Comparison of ENCODE assay signal across 25 mouse cellular contexts in the genomic region with DNA sequence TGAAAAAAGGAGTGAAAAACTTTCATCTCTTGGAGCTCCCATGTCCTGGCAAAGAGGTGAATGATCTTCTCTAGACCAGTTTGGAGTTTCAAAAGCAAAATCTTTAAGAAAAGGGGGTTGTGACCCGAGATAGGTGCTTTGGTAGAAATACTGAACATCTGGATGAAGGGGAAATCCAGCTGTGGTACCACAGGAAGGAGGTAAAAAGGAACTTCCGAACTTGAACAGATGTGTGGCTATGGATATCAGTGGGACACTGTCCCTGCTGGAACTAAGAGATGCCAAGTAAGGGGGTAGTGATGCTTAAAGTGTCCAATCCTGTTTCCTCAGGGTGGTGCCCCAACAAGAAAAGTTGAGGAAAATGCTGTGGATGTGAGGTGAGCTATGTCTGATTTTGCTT.
"Had no signal": no experiment of that assay in that cellular context is flagged by ENCODE, and none has a peak within 500 bp of the region (broad histone marks: within the 10 kb centered on the region; RNA-seq: fewer than 3 reads in every experiment).

No protein-coding gene starts in this region.

- H3K4me2 ChIP-seq: embryonic facial prominence, embryonic 12.5 days; embryonic facial prominence, embryonic 13.5 days; embryonic facial prominence, embryonic 15.5 days; forebrain, embryonic 12.5 days; forebrain, embryonic 13.5 days; forebrain, embryonic 15.5 days had no signal

- DNase-seq: cerebellum, adult 9-10 months; cerebellum, adult 9-11 months; cerebellum, postnatal 10 days; cerebellum, postnatal 14 days; cerebellum, postnatal 25 days; cerebellum, postnatal 36 days; embryo, embryonic 11 days; forebrain, postnatal 0 days; gastrocnemius, adult 2 months; gastrocnemius, postnatal 10 days; gastrocnemius, postnatal 14 days; gastrocnemius, postnatal 25 days; gastrocnemius, postnatal 36 days; heart, adult 11 months; heart, adult 18-20 months; heart, adult 2 months had no signal

- H3K9ac ChIP-seq: embryonic facial prominence, embryonic 12.5 days; embryonic facial prominence, embryonic 13.5 days; embryonic facial prominence, embryonic 15.5 days; forebrain, embryonic 12.5 days; forebrain, embryonic 13.5 days; forebrain, embryonic 15.5 days; forebrain, postnatal 0 days had no signal

- H3K27me3 ChIP-seq: embryonic facial prominence, embryonic 12.5 days; embryonic facial prominence, embryonic 13.5 days; embryonic facial prominence, embryonic 15.5 days; forebrain, embryonic 12.5 days; forebrain, embryonic 13.5 days; forebrain, embryonic 15.5 days had no signal

- H3K36me3 ChIP-seq: embryonic facial prominence, embryonic 10.5 days; embryonic facial prominence, embryonic 12.5 days; embryonic facial prominence, embryonic 13.5 days; embryonic facial prominence, embryonic 15.5 days; forebrain, embryonic 10.5 days; forebrain, embryonic 12.5 days; forebrain, embryonic 15.5 days had no signal

- H3K4me3 ChIP-seq: embryonic facial prominence, embryonic 10.5 days; embryonic facial prominence, embryonic 12.5 days; embryonic facial prominence, embryonic 13.5 days; embryonic facial prominence, embryonic 15.5 days; erythroblast, embryonic 14.5 days; forebrain, embryonic 10.5 days; forebrain, embryonic 12.5 days; forebrain, embryonic 13.5 days; forebrain, embryonic 15.5 days; gastrocnemius, adult 2 months; heart, adult 2 months had no signal

- H3K9me3 ChIP-seq: embryonic facial prominence, embryonic 10.5 days; embryonic facial prominence, embryonic 12.5 days; embryonic facial prominence, embryonic 13.5 days; embryonic facial prominence, embryonic 15.5 days; forebrain, embryonic 10.5 days; forebrain, embryonic 12.5 days; forebrain, embryonic 13.5 days; forebrain, embryonic 15.5 days had no signal

- H3K27ac ChIP-seq: embryonic facial prominence, embryonic 10.5 days; embryonic facial prominence, embryonic 12.5 days; embryonic facial prominence, embryonic 13.5 days; embryonic facial prominence, embryonic 15.5 days; forebrain, embryonic 10.5 days; forebrain, embryonic 12.5 days; forebrain, embryonic 13.5 days; forebrain, embryonic 15.5 days; heart, adult 2 months had no signal
